Mouse (Mus musculus) heart, embryonic 13.5 days (tissue): ENCODE measurements at regions not wholly inside any gene's neighbourhood (a gene's known extent, or its start where the extent isn't known, plus 50 kb on each side); places are given as distances from the start of the nearest gene placed in this dataset.
"Not testable (repeated sequence)": the region's sequence is repeated elsewhere in the genome, so short reads cannot be mapped to it uniquely, and the experiment has no call there.

Experiments
- ATAC-seq: fragments of 200-750 bp; cut with Nextera tagmentation; 2 replicates; pipeline ENCODE4 v1.8.0; 2017; ENCODE audit warnings: moderate TSS enrichment; ENCODE audit not compliant: insufficient number of reproducible peaks, low FRiP score, low TSS enrichment; ENCODE audit errors: extremely low read depth
- H3K27ac ChIP-seq: fragments of 300-500 bp; sonication (generic); replicated peaks from 2 replicates; pipeline ENCODE4 v1.5.1; 2015; ENCODE audit warnings: moderate library complexity, mild to moderate bottlenecking, inconsistent platforms
- H3K27me3 ChIP-seq: fragments of 300-500 bp; sonication (generic); replicated peaks from 2 replicates; pipeline ENCODE4 v1.6.1; 2015; ENCODE audit warnings: mild to moderate bottlenecking, inconsistent platforms
- H3K36me3 ChIP-seq: fragments of 300-500 bp; sonication (generic); 2 replicates; pipeline ENCODE4 v1.6.1; 2015; ENCODE audit warnings: mild to moderate bottlenecking, inconsistent platforms
- H3K4me1 ChIP-seq: fragments of 300-500 bp; sonication (generic); 2 replicates; pipeline ENCODE4 v1.6.1; 2015; ENCODE audit warnings: inconsistent platforms
- H3K4me2 ChIP-seq: fragments of 300-500 bp; sonication (generic); 2 replicates; pipeline ENCODE4 v1.6.1; 2015; ENCODE audit warnings: inconsistent platforms, mild to moderate bottlenecking, moderate library complexity
- H3K4me3 ChIP-seq: fragments of 300-500 bp; sonication (generic); 2 replicates; pipeline ENCODE4 v1.5.1; 2015; ENCODE audit warnings: moderate library complexity, mild to moderate bottlenecking, inconsistent platforms
- H3K9ac ChIP-seq: fragments of 300-500 bp; sonication (generic); 2 replicates; pipeline ENCODE4 v1.6.1; 2015; ENCODE audit warnings: inconsistent platforms, mild to moderate bottlenecking, moderate library complexity
- H3K9me3 ChIP-seq: fragments of 300-500 bp; sonication (generic); 2 replicates; pipeline ENCODE4 v1.6.1; 2016; ENCODE audit warnings: inconsistent platforms
- WGBS: fragments of 180-500 bp; shearing (Covaris S2); methylation state at CpG from one replicate; pipeline ENCODE4 v1.1.7; 2015; ENCODE audit warnings: mixed read lengths; 5-methylcytosine and 5-hydroxymethylcytosine counted together

DNA sequence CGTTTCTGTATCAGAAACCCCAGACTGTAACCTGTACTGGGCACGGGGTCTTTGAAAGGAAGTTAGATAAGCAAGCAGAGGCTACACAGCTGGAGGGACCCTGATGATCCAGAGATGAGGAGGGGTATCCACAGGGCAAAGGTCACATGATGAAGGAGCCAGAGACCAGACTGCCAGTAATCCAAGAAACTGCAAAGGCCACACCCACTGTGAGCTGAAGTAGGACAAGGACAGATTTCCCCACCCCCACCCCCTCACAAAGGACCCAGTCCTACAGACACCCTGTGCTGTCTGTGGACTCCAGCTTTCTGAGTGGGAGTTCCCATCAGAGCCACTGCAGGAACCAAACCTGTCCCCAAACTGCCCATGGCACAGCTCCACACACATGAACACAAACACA lies 124.9 kb upstream of the A430005L14Rik start:
- peaks cover 7% of the 10 kb centered on the region for H3K27me3 ChIP-seq
- no peak overlapping the region for H3K9ac ChIP-seq
- no peak overlapping the region for H3K4me3 ChIP-seq
- H3K4me2 ChIP-seq = no peak overlapping the region
- 28% methylated on average over 2 of the region's 2 CpGs for WGBS
- no peak overlapping the region for H3K27ac ChIP-seq
- H3K36me3 ChIP-seq = no peaks in the 10 kb centered on the region
- peaks cover 4% of the 10 kb centered on the region; the same call in 1 of the 2 replicates for H3K9me3 ChIP-seq
- H3K4me1 ChIP-seq = no peaks in the 10 kb centered on the region
- no peak for ATAC-seq

DNA sequence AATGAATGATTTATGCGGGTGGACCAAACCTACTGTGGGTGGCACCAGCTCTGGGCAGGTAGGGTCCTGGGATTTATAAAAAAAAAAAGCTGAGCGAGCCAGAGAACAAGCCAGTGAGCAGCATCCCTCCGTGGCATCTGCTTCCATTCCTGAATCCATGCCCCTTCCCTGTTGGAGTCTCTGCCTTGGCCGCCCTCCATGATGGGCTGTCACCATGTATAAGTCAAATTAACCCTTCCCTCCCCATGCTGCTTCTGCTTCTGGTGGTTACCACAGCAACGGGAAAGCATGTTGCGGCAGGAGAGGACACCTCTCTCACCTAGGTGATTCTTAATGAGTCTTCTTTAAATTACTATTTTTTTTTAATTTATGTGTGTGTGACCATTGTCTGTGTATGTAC lies 112.3 kb upstream of the A430005L14Rik start:
- no peak for ATAC-seq
- Histone ChIP-seq H3K27ac (no peak overlapping the region), H3K4me1 (no peaks in the 10 kb centered on the region), H3K9ac (no peak overlapping the region), H3K27me3 (peaks cover 20% of the 10 kb centered on the region; the same call in 1 of the 2 replicates), H3K4me2 (no peak overlapping the region), H3K4me3 (no peak overlapping the region), H3K36me3 (no peaks in the 10 kb centered on the region), H3K9me3 (no peaks in the 10 kb centered on the region)
- WGBS = 83% methylated on average over 6 of the region's 6 CpGs

DNA sequence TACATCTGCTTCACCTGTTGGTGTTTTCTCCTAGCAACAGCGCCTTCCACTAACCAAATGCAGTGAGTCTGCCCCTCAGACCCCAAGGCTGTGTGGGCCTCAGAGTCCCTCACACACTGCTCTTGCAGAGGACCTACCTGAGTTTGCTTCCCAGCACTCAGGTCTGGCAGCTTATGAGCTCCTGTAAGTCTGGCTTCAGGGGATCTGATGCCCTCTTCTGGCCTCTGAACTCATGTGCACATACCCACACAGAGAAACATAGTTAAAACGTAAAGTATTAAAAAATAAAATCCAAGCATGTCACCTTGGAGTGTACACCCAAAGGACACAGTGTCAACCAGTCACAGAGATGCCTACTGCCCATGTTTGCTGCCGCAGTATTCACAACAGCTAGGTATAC lies 108.8 kb upstream of the A430005L14Rik start:
- WGBS = 52% methylated on average over 3 of the region's 3 CpGs
- Histone ChIP-seq H3K4me2 (no peak overlapping the region), H3K4me3 (no peak overlapping the region), H3K36me3 (no peaks in the 10 kb centered on the region), H3K27me3 (peaks cover 13% of the 10 kb centered on the region; the same call in 1 of the 2 replicates), H3K9ac (no peak overlapping the region), H3K9me3 (no peaks in the 10 kb centered on the region), H3K27ac (no peak overlapping the region), H3K4me1 (no peaks in the 10 kb centered on the region)
- no peak for ATAC-seq

DNA sequence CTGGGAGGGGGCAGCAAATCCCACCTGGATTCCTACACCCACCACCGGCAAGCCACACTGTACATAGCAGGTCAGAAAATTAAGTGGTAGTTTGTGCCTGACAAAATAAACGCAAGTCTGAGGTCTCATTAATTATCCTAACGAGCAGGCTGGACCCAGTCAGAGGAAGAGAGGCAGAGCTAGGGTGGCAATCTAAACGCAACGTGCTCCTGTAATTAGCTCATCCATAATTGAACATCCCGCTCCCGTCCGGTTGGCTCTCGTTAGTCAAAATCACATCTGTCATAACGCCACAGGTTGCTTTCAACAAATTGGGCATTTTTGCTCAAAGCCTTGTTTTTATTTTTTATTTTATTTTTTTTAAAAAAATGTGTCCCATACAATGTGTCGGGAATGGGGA lies 106.9 kb upstream of the A430005L14Rik start:
- 69% methylated on average over 11 of the region's 11 CpGs for WGBS
- Histone ChIP-seq H3K27me3 (peaks cover 6% of the 10 kb centered on the region; the same call in 1 of the 2 replicates), H3K4me1 (no peaks in the 10 kb centered on the region), H3K4me2 (no peak overlapping the region), H3K4me3 (no peak overlapping the region), H3K9ac (no peak overlapping the region), H3K9me3 (no peaks in the 10 kb centered on the region), H3K27ac (no peak overlapping the region), H3K36me3 (no peaks in the 10 kb centered on the region)
- no peak for ATAC-seq

DNA sequence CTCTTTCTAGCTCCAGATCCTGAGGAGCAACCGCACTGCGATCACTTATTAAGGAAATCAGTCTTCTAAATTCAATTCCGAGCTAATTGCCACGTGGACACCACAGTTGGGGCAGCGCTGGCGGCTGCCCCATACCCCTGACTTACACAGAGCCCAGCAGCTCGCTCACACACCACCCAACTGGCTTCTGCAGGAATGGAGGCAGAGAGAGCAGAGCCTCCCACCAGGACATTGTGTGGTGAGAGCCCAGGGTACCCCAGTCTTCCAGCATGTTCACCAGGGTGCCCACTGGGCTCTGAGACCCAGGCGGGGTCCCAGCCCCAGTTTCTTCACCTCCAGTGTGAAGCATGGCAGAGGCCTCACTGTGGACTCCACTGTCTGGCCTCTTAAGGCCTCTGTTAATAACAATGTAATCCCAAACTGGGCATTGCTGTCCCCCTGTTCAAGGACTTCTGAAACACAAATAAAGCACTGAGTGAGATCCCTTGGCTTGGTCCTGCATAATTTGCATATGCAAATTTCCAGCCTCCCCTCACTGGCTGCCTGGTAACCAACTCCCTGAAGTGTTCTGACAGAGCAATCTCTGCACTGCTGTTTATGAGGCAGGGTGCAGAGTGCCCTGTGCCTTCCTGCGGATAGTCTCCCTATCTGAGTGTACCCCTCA lies 102.8 kb upstream of the A430005L14Rik start:
- no peak for ATAC-seq
- H3K27ac ChIP-seq = no peak overlapping the region
- H3K4me3 ChIP-seq = no peak overlapping the region
- H3K4me1 ChIP-seq = no peaks in the 10 kb centered on the region
- no peak overlapping the region for H3K4me2 ChIP-seq
- no peaks in the 10 kb centered on the region for H3K9me3 ChIP-seq
- H3K27me3 ChIP-seq = 0 out of 2 replicates have a peak, but pooled peaks cover 3% of the 10 kb centered on the region
- H3K36me3 ChIP-seq = no peaks in the 10 kb centered on the region
- no peak overlapping the region for H3K9ac ChIP-seq
- WGBS = 66% methylated on average over 9 of the region's 9 CpGs

DNA sequence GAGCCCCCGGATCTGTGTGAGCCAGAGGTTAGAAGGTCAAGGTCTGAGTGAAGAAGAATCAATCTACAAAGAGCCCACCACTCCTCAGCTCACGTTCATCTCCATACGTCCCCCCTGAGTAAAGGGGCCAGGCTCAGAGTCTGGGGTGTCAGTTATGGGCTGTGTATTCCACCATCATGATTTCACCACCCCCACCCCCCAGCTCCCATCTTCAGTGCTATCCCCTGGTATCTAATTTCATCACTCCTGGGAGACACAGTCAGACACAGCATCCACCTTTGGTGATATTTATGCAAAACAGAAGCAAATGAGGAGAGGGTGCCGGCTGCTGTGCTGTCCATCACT lies 102.3 kb upstream of the A430005L14Rik start:
- Histone ChIP-seq H3K4me3 (no peak overlapping the region), H3K9ac (no peak overlapping the region), H3K36me3 (no peaks in the 10 kb centered on the region), H3K9me3 (no peaks in the 10 kb centered on the region), H3K4me1 (no peaks in the 10 kb centered on the region), H3K4me2 (no peak overlapping the region), H3K27me3 (0 out of 2 replicates have a peak, but pooled peaks cover 3% of the 10 kb centered on the region), H3K27ac (no peak overlapping the region)
- 46% methylated on average over 4 of the region's 4 CpGs for WGBS
- no peak for ATAC-seq

DNA sequence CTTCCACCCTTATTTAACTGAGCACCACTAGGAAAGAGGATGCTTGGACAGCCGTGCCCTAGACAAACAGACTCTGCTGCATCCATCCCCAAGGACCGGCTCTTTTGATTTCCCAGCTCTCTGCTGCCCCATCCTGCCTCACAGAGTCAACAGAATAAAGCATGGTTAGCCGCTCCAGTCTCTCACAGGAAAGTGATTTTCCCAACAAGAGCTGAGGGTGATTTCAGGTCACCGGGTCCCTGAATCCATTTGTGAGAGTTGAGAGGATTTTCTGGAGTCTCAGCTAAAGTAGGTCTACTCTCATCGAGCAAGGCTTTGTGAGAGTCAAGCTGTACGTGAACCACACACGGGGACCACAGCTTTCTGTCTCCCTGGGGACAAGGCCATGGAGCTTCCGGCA lies 95.6 kb upstream of the A430005L14Rik start:
- Histone ChIP-seq H3K4me2 (no peak overlapping the region), H3K9me3 (no peaks in the 10 kb centered on the region; the same call in 1 of the 2 replicates), H3K27ac (no peak overlapping the region), H3K27me3 (0 out of 2 replicates have a peak, but pooled peaks cover 6% of the 10 kb centered on the region), H3K4me1 (no peaks in the 10 kb centered on the region), H3K36me3 (no peaks in the 10 kb centered on the region), H3K4me3 (no peak overlapping the region), H3K9ac (no peak overlapping the region)
- 61% methylated on average over 8 of the region's 8 CpGs for WGBS
- no peak for ATAC-seq

DNA sequence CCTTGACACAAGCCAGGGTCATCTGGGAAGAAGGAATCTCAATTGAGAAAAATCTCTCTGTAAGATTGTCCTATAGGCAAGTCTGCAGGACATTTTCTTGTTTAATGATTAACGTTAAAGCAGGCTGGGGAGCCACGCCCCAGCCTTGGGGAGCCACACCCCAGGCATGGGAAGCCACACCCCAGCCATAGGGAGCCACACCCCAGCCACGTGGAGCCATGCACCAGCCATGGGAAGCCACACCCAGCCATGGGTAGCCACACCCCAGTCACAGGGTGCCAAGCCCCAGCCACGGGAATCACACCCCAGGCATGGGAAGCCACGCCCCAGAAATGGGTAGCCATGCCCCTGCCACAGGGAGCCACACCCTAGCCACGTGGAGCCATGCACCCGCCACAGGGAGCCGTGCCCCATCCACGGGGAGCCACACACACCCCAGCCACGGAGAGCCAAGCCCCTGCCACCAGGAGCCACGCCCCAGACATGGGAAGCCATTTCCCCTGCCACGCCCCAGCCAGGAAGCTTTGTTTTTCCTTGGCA lies 94.8 kb upstream of the A430005L14Rik start:
- no peak overlapping the region for H3K4me3 ChIP-seq
- no peak overlapping the region for H3K27ac ChIP-seq
- H3K9me3 ChIP-seq = no peaks in the 10 kb centered on the region; the same call in 1 of the 2 replicates
- H3K4me2 ChIP-seq = no peak overlapping the region
- no peaks in the 10 kb centered on the region for H3K4me1 ChIP-seq
- no peak for ATAC-seq
- WGBS = 72% methylated on average over 12 of the region's 12 CpGs
- no peak overlapping the region for H3K9ac ChIP-seq
- no peaks in the 10 kb centered on the region for H3K36me3 ChIP-seq
- H3K27me3 ChIP-seq = peaks cover 9% of the 10 kb centered on the region; the same call in 1 of the 2 replicates

DNA sequence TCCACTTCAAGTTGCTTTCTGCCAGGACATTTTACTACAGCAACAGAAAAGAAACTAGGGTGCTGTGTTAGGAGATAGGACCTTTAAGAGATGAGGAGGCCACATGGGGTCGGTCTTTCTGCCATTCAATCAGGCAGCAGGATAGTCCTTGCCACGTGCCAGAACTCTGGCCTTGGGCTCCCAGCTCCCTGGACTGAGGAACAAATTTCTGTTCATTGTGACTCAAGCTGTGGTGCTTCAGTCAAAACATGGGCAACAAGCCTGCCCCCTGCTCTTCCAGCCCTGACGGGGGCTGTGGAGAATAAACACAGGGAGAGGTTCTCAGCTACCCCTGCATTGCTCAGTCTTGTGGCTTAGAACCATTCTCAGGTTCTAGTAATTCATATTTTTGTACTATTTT lies 84.7 kb upstream of the A430005L14Rik start:
- H3K9me3 ChIP-seq = peaks cover 3% of the 10 kb centered on the region; the same call in 1 of the 2 replicates
- H3K27ac ChIP-seq = no peak overlapping the region
- no peak overlapping the region for H3K9ac ChIP-seq
- H3K4me1 ChIP-seq = no peaks in the 10 kb centered on the region
- no peak overlapping the region for H3K4me3 ChIP-seq
- 60% methylated on average over 3 of the region's 3 CpGs for WGBS
- H3K4me2 ChIP-seq = no peak overlapping the region
- no peak for ATAC-seq
- H3K27me3 ChIP-seq = peaks cover 12% of the 10 kb centered on the region
- H3K36me3 ChIP-seq = no peaks in the 10 kb centered on the region

DNA sequence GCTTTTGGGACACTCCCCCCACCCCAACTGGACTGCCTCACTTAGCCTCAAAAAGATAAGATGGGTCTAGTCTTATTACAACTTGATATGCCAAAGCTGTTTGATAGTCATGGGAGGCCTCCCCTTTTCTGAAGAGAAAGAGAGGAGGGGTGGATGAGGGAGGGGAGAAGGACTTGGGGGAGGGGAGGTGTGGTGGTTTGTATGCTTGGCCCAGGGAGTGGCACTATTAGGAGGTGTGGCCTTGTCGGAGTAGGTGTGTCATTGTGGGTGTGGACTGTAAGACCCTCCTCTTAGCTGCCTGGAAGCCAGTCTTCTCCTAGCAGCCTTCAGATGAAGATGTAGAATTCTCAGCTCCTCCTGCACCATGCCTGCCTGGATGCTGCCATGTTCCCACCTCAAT lies 82.0 kb upstream of the A430005L14Rik start:
- H3K36me3 ChIP-seq, H3K4me2 ChIP-seq, ATAC-seq, H3K9me3 ChIP-seq, H3K27me3 ChIP-seq, H3K4me3 ChIP-seq, H3K27ac ChIP-seq, H3K4me1 ChIP-seq, H3K9ac ChIP-seq: not testable (repeated sequence)
- 88% methylated on average over 1 of the region's 1 CpGs for WGBS

DNA sequence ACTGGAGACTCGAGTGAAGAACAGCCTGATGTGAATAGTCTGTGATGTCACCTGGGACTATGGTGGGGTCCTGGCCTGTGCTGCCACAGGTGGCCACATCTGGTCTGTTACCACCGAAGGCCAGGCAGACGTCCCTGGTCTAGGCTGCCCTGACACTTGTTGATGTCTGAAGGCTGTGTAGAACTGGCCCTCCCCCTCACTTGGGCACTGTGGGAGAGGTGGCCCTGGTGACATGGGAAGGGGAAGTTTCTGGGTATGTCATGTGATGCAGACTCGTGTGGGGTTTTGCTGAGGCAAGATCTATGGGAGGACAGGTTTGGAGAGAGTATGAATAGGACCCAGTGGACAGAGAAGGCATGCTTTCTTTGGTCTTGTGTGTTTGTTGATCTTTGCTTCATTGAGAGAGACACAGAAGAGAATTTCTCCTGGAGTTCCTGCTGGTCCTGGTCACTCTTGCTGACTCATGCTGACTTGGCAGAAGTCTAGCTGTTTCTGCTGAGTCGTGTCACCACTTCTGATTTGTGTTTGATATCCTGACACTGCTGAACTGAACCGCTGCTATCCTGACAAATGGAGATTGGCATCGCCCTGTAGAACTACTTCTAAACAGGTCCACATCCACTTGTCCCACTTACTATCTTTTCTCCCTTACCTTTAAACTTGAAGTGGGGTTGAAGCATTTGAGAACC lies 79.9 kb upstream of the A430005L14Rik start:
- 0 out of 2 replicates have a peak, but pooled peaks cover 5% of the 10 kb centered on the region for H3K27me3 ChIP-seq
- 60% methylated on average over 7 of the region's 7 CpGs for WGBS
- H3K36me3 ChIP-seq = no peaks in the 10 kb centered on the region
- H3K4me1 ChIP-seq = no peaks in the 10 kb centered on the region
- H3K4me2 ChIP-seq = no peak overlapping the region
- H3K9ac ChIP-seq = no peak overlapping the region
- H3K4me3 ChIP-seq = no peak overlapping the region
- peak; percentile 83 for ATAC-seq
- peak overlapping the region; percentile 58 for H3K27ac ChIP-seq
- no peaks in the 10 kb centered on the region for H3K9me3 ChIP-seq
